Mouse (Mus musculus) embryonic facial prominence, embryonic 12.5 days (tissue): ENCODE measurements around the gene Grik2. TPM values are rescaled to one million over a fixed set of nuclear protein-coding genes. Genes with fewer than 3 reads are reported as not detected.

ENCODE experiments used
- ATAC-seq: fragments of 200-750 bp; cut with Nextera tagmentation; 2 replicates; pipeline ENCODE4 v1.8.0; 2017; ENCODE audit not compliant: insufficient number of reproducible peaks, insufficient read depth, low FRiP score, low TSS enrichment
- H3K27ac ChIP-seq: fragments of 300-500 bp; sonication (generic); 2 replicates; pipeline ENCODE4 v1.5.1; 2016; ENCODE audit warnings: mild to moderate bottlenecking
- H3K27me3 ChIP-seq: fragments of 300-500 bp; sonication (generic); 2 replicates; pipeline ENCODE4 v1.6.1; 2016; ENCODE audit warnings: mild to moderate bottlenecking, moderate library complexity
- H3K36me3 ChIP-seq: fragments of 300-500 bp; sonication (generic); 2 replicates; pipeline ENCODE4 v1.6.1; 2016; ENCODE audit warnings: mild to moderate bottlenecking
- H3K4me1 ChIP-seq: fragments of 300-500 bp; sonication (generic); 2 replicates; pipeline ENCODE4 v1.6.1; 2016
- H3K4me2 ChIP-seq: fragments of 300-500 bp; sonication (generic); replicated peaks from 2 replicates; pipeline ENCODE4 v1.6.1; 2016; ENCODE audit warnings: mild to moderate bottlenecking, moderate library complexity
- H3K4me3 ChIP-seq: fragments of 300-500 bp; sonication (generic); 2 replicates; pipeline ENCODE4 v1.5.1; 2016; ENCODE audit warnings: mild to moderate bottlenecking
- H3K9ac ChIP-seq: fragments of 300-500 bp; sonication (generic); 2 replicates; pipeline ENCODE4 v1.6.1; 2016; ENCODE audit warnings: mild to moderate bottlenecking, moderate library complexity
- H3K9me3 ChIP-seq: fragments of 300-500 bp; sonication (generic); 2 replicates; pipeline ENCODE4 v1.6.1; 2016; ENCODE audit warnings: mild to moderate bottlenecking, moderate library complexity
- WGBS: fragments of 180-500 bp; shearing (Covaris S2); methylation state at CpG from one replicate; pipeline ENCODE4 v1.1.7; 2016; 5-methylcytosine and 5-hydroxymethylcytosine counted together
- polyA plus RNA-seq: library from polyadenylated mRNA; unstranded; fragments of >200 nt; fragmentation: Nextera tagmentation; extraction: Ambion mirVana; gene quantifications from 2 replicates; pipeline ENCODE4 v1.2.1, GENCODE M21; 2016

Gene Grik2
- polyA plus RNA-seq, result 2.1 and 3.3 TPM in 2 replicates

- peak within 1 kb of the TSS; percentile 39 for H3K9ac ChIP-seq
- H3K27ac ChIP-seq, result no peak within 1 kb of the TSS
- under 1% methylated on average over 41 of the region's 41 CpGs for WGBS
- H3K9me3 ChIP-seq, result no peaks in the 10 kb centered on the region
- peak within 1 kb of the TSS; percentile 57 for H3K4me3 ChIP-seq
- H3K4me1 ChIP-seq, result peaks cover 11% of the 10 kb centered on the region; the same call in 1 of the 2 replicates
- peak within 1 kb of the TSS; percentile 94 for H3K4me2 ChIP-seq
- peak; percentile 79 for ATAC-seq
- H3K36me3 ChIP-seq, result no peaks in the 10 kb centered on the region
- 0 out of 2 replicates have a peak, but pooled peaks cover 6% of the 10 kb centered on the region for H3K27me3 ChIP-seq
Observed at GRCm38 (mm10) chr10:49788381-49788906, at the start of gene Grik2. TSS of gene Grik2 (minus strand) at chr10:49788766.

- H3K36me3 ChIP-seq, result no peaks in the 10 kb centered on the region
- H3K4me3 ChIP-seq, result no peak overlapping the region
- no peaks in the 10 kb centered on the region for H3K27me3 ChIP-seq
- no peak overlapping the region for H3K9ac ChIP-seq
- no peaks in the 10 kb centered on the region for H3K4me1 ChIP-seq
- H3K9me3 ChIP-seq, result no peaks in the 10 kb centered on the region
- WGBS, result 67% methylated on average over 3 of the region's 3 CpGs
- no peak for ATAC-seq
- no peak overlapping the region for H3K4me2 ChIP-seq
- no peak overlapping the region for H3K27ac ChIP-seq
Observed at GRCm38 (mm10) chr10:49834392-49834791, 45.8 kb upstream of the Grik2 start.

GRCm38 (mm10) chr10:49807276-49807675, 18.7 kb upstream of the Grik2 start:
- H3K36me3 ChIP-seq, result no peaks in the 10 kb centered on the region

GRCm38 (mm10) chr10:49801001-49801400, 12.4 kb upstream of the Grik2 start:
- 85% methylated on average over 1 of the region's 1 CpGs for WGBS
- H3K4me2 ChIP-seq, result no peak overlapping the region
- H3K4me3 ChIP-seq, result no peak overlapping the region
- H3K4me1 ChIP-seq, result no peaks in the 10 kb centered on the region
- H3K27me3 ChIP-seq, result no peaks in the 10 kb centered on the region
- ATAC-seq, result no peak
- H3K27ac ChIP-seq, result no peak overlapping the region
- H3K36me3 ChIP-seq, result no peaks in the 10 kb centered on the region
- no peak overlapping the region for H3K9ac ChIP-seq
- no peaks in the 10 kb centered on the region for H3K9me3 ChIP-seq

More at GRCm38 (mm10) chr10:49807276-49807675, 18.7 kb upstream of the Grik2 start:
- Histone ChIP-seq H3K4me2 (no peak overlapping the region), H3K9me3 (no peaks in the 10 kb centered on the region), H3K4me1 (no peaks in the 10 kb centered on the region), H3K27me3 (no peaks in the 10 kb centered on the region), H3K9ac (no peak overlapping the region), H3K27ac (no peak overlapping the region), H3K4me3 (no peak overlapping the region)
- no peak for ATAC-seq

- no peaks in the 10 kb centered on the region for H3K36me3 ChIP-seq
- no peaks in the 10 kb centered on the region for H3K9me3 ChIP-seq
Observed at GRCm38 (mm10) chr10:49794129-49794528, 5.6 kb upstream of the Grik2 start.

GRCm38 (mm10) chr10:49790326-49790725, 1.8 kb upstream of the Grik2 start:
- Histone ChIP-seq H3K4me2 (no peak overlapping the region), H3K9ac (no peak overlapping the region), H3K27ac (no peak overlapping the region), H3K27me3 (no peaks in the 10 kb centered on the region), H3K36me3 (no peaks in the 10 kb centered on the region), H3K9me3 (no peaks in the 10 kb centered on the region), H3K4me1 (peaks cover 11% of the 10 kb centered on the region; the same call in 1 of the 2 replicates), H3K4me3 (no peak overlapping the region)
- no peak for ATAC-seq
- WGBS, result 28% methylated on average over 8 of the region's 8 CpGs

More at GRCm38 (mm10) chr10:49794129-49794528, 5.6 kb upstream of the Grik2 start:
- Histone ChIP-seq H3K27me3 (no peaks in the 10 kb centered on the region), H3K4me1 (0 out of 2 replicates have a peak, but pooled peaks cover 6% of the 10 kb centered on the region), H3K4me3 (no peak overlapping the region), H3K9ac (no peak overlapping the region), H3K4me2 (no peak overlapping the region), H3K27ac (no peak overlapping the region)
- no peak for ATAC-seq

- WGBS, result 6% methylated on average over 4 of the region's 4 CpGs
- no peak overlapping the region for H3K4me3 ChIP-seq
- no peaks in the 10 kb centered on the region for H3K27me3 ChIP-seq
- H3K9me3 ChIP-seq, result no peaks in the 10 kb centered on the region
- no peaks in the 10 kb centered on the region for H3K36me3 ChIP-seq
- H3K9ac ChIP-seq, result no peak overlapping the region
- ATAC-seq, result no peak
- H3K27ac ChIP-seq, result no peak overlapping the region
- H3K4me1 ChIP-seq, result peaks cover 11% of the 10 kb centered on the region; the same call in 1 of the 2 replicates
- no peak overlapping the region for H3K4me2 ChIP-seq
Observed at GRCm38 (mm10) chr10:49789711-49790110, 1.1 kb upstream of the Grik2 start.

GRCm38 (mm10) chr10:49788914-49789313, 348 bp upstream of the Grik2 start:
- Histone ChIP-seq H3K4me1 (peaks cover 11% of the 10 kb centered on the region; the same call in 1 of the 2 replicates), H3K36me3 (no peaks in the 10 kb centered on the region), H3K27me3 (0 out of 2 replicates have a peak, but pooled peaks cover under 1% of the 10 kb centered on the region), H3K4me2 (peak overlapping the region; percentile 94), H3K9me3 (no peaks in the 10 kb centered on the region), H3K27ac (no peak overlapping the region), H3K4me3 (peak overlapping the region; percentile 57), H3K9ac (no peak overlapping the region)
- WGBS, result 11% methylated on average over 5 of the region's 5 CpGs
- ATAC-seq, result 0 out of 2 replicates have a peak, but pooled peaks have one; percentile 24

- no peak for ATAC-seq
- 0 out of 2 replicates have a peak, but pooled peaks cover 7% of the 10 kb centered on the region for H3K27me3 ChIP-seq
- 49% methylated on average over 3 of the region's 3 CpGs for WGBS
- no peak overlapping the region for H3K4me3 ChIP-seq
- H3K27ac ChIP-seq, result no peak overlapping the region
- no peak overlapping the region for H3K9ac ChIP-seq
- peaks cover 13% of the 10 kb centered on the region; the same call in 1 of the 2 replicates for H3K4me1 ChIP-seq
- no peaks in the 10 kb centered on the region for H3K9me3 ChIP-seq
- no peak overlapping the region for H3K4me2 ChIP-seq
- no peaks in the 10 kb centered on the region for H3K36me3 ChIP-seq
Observed at GRCm38 (mm10) chr10:49786630-49787029, 1.9 kb downstream of the Grik2 start.

GRCm38 (mm10) chr10:49785477-49785876, 3.1 kb downstream of the Grik2 start:
- H3K4me3 ChIP-seq, result no peak overlapping the region
- H3K27me3 ChIP-seq, result 0 out of 2 replicates have a peak, but pooled peaks cover 7% of the 10 kb centered on the region
- no peaks in the 10 kb centered on the region for H3K9me3 ChIP-seq
- WGBS, result 28% methylated on average over 2 of the region's 2 CpGs
- H3K4me2 ChIP-seq, result no peak overlapping the region
- ATAC-seq, result no peak
- no peaks in the 10 kb centered on the region for H3K36me3 ChIP-seq
- no peak overlapping the region for H3K9ac ChIP-seq
- no peak overlapping the region for H3K27ac ChIP-seq
- peaks cover 13% of the 10 kb centered on the region; the same call in 1 of the 2 replicates for H3K4me1 ChIP-seq

- WGBS, result 14% methylated on average over 2 of the region's 2 CpGs
- Histone ChIP-seq H3K9ac (no peak overlapping the region), H3K4me3 (no peak overlapping the region), H3K36me3 (no peaks in the 10 kb centered on the region), H3K9me3 (no peaks in the 10 kb centered on the region), H3K4me2 (no peak overlapping the region), H3K4me1 (peaks cover 16% of the 10 kb centered on the region; the same call in 1 of the 2 replicates), H3K27ac (no peak overlapping the region), H3K27me3 (0 out of 2 replicates have a peak, but pooled peaks cover 7% of the 10 kb centered on the region)
- ATAC-seq, result no peak
Observed at GRCm38 (mm10) chr10:49784831-49785230, 3.7 kb downstream of the Grik2 start.
